Mouse (Mus musculus): ENCODE data around the gene Clstn3.

DNA sequence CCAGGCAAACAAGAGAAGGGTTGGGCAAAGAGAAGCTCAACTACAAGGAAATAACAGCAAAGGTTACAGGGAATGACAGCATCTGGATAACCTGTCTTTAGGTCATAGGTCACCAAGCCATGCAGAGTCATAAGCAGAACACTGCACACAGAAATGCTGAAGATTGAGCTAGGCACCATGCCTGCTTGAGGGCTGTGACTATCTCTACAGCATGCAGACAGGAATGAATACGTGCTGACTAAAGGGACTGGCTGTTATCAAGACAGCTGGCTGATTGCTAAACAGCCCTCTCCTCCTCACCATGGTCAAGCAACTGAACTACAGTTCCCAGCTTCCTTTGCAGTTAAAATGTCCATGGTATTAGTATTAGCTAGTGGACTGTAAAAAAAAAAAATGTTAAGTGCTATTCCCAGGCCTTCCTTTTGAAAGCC lies 40.5 kb downstream of the Clstn3 start:
- TF ChIP-seq POLR2A (IDR thresholded peaks at IDR 0.05; ENCODE audit: borderline replicate concordance, control insufficient read depth, low read depth, low read length) (no peak), CTCF (IDR thresholded peaks at IDR 0.05; ENCODE audit: control insufficient read depth, insufficient read depth, low read length) (no peak)

Measured in bone marrow, adult 2 months (tissue).